Mouse (Mus musculus): ENCODE results near the gene Arfgap3.

Gene Arfgap3

DNA sequence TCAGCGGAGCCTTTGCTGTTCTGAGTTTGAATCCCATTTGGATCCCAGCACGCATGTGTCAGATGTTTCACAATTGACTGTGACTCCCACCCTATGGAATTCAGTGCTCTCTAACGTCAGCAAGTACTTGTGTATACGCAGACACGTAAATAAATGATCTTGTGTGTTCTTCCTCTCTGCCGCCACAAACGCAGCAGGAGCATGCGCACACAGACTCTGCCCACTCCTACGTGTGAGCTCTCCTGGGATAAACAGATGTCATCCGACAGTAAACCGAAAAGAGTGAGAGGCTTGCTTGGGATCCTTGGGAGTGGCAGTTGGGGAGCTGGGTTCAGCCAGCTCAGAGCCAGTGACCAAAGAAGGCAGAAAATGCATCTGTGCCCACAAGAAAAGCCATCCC, 68.7 kb downstream of the Arfgap3 start:
- no peak for TF ChIP-seq GATA4 (IDR thresholded peaks at IDR 0.05; ENCODE audit: insufficient replicate concordance, low read length)

DNA sequence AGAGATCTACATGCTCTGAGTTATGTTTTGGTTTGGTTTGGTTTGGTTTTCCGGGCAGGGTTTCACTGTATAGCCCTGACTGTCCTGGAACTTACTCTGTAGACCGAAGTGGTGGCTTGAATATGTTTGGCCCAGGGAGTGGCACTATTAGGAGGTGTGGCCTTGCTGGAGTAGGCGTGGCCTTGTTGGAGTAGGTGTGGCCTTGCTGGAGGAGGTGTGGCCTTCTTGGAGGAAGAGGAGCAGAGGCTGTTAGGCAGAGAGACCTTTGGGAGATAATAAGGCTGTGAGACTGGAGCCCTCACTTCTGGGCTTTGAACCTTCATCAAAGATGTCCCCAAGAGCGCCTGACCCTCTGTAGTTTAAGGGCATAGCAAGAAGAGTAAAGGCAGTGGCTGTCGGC, 71.5 kb downstream of the Arfgap3 start:
- no peak for TF ChIP-seq GATA4 (IDR thresholded peaks at IDR 0.05; ENCODE audit: insufficient replicate concordance, low read length)

- no peak for TF ChIP-seq GATA4 (IDR thresholded peaks at IDR 0.05; ENCODE audit: insufficient replicate concordance, low read length)
Measured at GRCm38 (mm10) chr15:83277451-83277850, 72.6 kb downstream of the Arfgap3 start.

DNA sequence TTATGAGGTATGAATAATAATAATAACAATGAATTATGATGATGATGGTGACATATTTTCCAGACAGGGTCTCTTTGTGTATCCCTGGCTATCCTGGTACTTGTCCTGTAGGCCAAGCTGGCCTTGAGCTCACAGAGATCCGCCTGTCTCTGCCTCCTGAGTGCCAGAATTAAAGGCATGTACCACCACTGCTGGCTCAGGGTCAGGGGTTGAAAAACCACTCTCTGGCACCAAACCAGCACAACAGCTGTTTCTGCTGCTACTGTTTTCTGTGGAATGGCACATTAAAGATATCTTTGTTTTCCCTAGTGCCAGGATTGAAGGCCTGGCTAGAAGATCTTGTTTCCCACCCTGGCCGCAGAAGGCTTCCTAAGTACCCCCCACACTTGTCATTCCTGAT, 77.0 kb downstream of the Arfgap3 start:
- TF ChIP-seq GATA4 (IDR thresholded peaks at IDR 0.05; ENCODE audit: insufficient replicate concordance, low read length), result no peak

GRCm38 (mm10) chr15:83265269-83265668, 84.8 kb downstream of the Arfgap3 start:
- no peak for TF ChIP-seq GATA4 (IDR thresholded peaks at IDR 0.05; ENCODE audit: insufficient replicate concordance, low read length)

DNA sequence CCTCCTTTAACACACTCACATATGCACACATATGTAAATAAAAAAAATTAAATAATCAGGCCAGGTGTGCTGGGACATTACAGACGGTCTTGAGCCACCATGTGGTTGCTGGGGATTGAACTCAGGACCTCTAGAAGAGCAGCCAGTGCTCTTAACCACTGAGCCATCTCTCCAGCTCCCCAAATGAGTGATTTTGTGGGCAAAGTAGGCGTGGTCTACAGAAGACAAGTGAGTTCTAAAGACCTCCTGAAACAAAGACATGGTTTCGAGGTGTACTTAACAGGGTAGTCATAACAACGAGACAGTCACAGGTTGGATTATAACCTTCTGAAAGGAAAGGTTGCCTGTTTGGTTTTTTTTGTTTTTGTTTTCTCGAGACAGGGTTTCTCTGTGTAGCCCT, 86.6 kb downstream of the Arfgap3 start:
- no peak for TF ChIP-seq GATA4 (IDR thresholded peaks at IDR 0.05; ENCODE audit: insufficient replicate concordance, low read length)

- no peak for TF ChIP-seq GATA4 (IDR thresholded peaks at IDR 0.05; ENCODE audit: insufficient replicate concordance, low read length)
Measured at GRCm38 (mm10) chr15:83257906-83258305, 92.1 kb downstream of the Arfgap3 start.

DNA sequence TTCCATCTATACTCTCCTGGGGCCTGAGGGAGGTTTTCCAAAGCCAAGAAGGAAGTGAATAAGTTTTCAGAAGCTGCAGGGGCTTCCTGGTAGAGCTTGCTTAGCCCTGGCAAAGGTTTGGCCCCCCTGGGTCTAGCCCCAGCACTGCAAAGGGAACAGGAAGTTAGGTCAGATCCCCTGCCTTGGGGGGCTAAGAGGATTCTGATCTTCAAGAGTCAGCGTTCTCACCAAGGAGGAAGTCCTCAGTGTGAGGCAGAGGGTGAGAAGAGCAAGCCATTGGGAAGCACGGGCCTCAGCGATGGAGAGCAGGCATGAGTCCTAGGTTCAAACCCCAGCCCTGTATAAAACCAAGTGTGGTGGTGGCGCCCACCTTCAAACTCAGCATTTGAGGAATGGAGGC, 93.6 kb downstream of the Arfgap3 start:
- no peak for TF ChIP-seq GATA4 (IDR thresholded peaks at IDR 0.05; ENCODE audit: insufficient replicate concordance, low read length)

DNA sequence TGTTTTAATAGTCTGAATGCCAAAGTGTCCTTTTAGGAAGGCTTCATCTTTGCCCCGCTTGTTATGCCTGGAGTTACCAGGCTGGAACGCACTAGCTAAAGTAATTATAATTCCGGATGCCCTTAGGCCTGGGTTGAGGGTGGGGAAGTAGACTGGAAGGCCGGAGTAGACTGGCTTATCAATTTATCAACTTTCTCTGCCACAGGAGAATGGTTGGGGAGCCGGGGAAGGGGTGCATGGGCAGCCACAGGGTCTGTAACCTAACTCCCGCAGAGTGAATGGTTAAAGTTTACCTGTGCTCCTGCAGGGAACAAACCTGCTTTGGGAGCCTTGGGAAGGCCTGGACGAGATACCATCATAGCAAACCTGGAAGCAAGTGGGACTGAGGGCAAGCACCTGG, 94.1 kb downstream of the Arfgap3 start:
- no peak for TF ChIP-seq GATA4 (IDR thresholded peaks at IDR 0.05; ENCODE audit: insufficient replicate concordance, low read length)

DNA sequence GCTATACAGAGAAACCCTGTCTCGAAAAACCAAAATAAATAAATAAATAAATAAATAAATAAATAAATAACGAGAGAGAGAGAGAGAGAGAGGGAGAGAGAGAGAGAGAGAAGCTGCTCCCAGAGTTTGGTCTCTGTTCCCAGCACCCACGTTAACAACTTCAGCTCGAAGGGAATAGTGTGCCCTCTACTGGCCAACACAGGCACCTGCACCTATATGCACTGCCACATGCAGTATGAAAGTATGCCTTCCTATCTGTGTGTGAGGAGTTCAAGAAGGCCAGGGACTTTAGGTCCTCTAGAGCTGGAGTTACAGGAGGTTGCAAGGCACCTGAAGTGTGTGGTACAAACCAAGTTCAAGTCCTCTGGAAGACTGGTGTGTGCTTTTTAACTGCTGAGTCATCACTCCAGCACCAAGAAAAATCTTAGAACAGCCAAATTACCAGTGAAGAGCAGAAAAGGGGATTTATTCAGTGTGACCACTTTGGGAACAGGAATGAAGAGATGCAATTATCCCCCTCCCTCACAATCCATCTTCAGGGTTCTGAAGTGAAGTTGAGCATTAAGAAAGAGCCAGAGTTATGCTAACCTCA, 94.8 kb downstream of the Arfgap3 start:
- no peak for TF ChIP-seq GATA4 (IDR thresholded peaks at IDR 0.05; ENCODE audit: insufficient replicate concordance, low read length)

GRCm38 (mm10) chr15:83254372-83255070, 95.5 kb downstream of the Arfgap3 start:
- no peak for TF ChIP-seq GATA4 (IDR thresholded peaks at IDR 0.05; ENCODE audit: insufficient replicate concordance, low read length)

GRCm38 (mm10) chr15:83252060-83252459, 98.0 kb downstream of the Arfgap3 start:
- no peak for TF ChIP-seq GATA4 (IDR thresholded peaks at IDR 0.05; ENCODE audit: insufficient replicate concordance, low read length)

DNA sequence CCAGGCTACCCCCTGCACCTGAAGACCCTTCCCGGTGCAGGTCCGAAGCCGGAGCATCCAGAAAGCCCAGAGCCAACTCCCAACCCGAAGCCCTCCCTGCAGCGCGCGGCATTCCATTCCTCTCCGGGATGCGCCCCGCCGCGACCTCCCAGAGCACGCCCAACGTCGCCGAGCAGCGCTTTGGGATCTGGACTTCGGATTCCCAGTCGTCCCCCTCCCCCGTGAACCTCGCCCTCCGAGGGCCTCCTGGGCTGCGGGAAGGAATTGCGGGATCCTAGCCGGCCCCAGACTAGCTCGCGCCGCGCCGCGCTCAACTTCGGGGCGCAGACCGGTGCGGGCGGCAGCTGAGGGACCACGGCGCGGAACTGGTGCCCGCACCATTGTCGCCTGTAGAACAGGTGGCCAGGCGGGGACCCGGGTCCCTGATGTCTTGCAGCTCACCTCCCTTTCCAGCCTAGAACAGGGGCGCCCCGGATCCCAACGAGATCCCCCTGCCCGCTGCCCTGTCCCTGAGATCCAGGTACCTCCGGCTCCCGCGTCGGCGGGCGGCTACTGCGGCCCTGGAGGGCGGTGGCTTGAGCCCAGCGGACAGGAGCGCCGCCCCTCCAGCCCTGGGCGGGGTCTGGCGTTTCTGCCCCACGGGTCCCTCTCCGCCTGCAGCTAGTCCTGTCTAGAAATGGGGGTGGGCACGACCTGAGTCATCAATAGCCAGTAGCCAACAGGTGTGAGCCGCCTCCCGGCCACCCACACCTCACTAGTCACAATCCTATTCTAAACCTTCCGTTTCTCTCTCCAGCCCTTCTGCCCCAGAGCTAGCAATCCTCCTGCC, 98.7 kb downstream of the Arfgap3 start, which contains the start of gene A4galt:
A4galt (minus strand) TSS at position 599 of the 829 bp plus-strand sequence.
- no peak for TF ChIP-seq GATA4 (IDR thresholded peaks at IDR 0.05; ENCODE audit: insufficient replicate concordance, low read length)

- no peak for TF ChIP-seq GATA4 (IDR thresholded peaks at IDR 0.05; ENCODE audit: insufficient replicate concordance, low read length)
Measured at GRCm38 (mm10) chr15:83250651-83251175, 99.3 kb downstream of the Arfgap3 start.

All from liver, adult (tissue).